Mouse (Mus musculus): ENCODE data around the gene Aspg. TPM values are rescaled to one million over a fixed set of nuclear protein-coding genes. Genes with fewer than 3 reads are reported as not detected.

Aspg gene
- total and polyA plus RNA-seq, 3 experiments, result 23.2 to 27.0 (median 24.5) TPM

GRCm38 (mm10) chr12:112112686-112113396 is 6.4 kb downstream of the Aspg start:
- no peak for DNase-seq

GRCm38 (mm10) chr12:112113710-112114109 is 7.2 kb downstream of the Aspg start:
- DNase-seq, result peak; percentile 90

GRCm38 (mm10) chr12:112117006-112117405 is 10.5 kb downstream of the Aspg start:
- no peak for DNase-seq

- DNase-seq, result no peak
Measured at GRCm38 (mm10) chr12:112117649-112118048, 11.2 kb downstream of the Aspg start.

- no peak for DNase-seq
Measured at GRCm38 (mm10) chr12:112121188-112121587, 14.7 kb downstream of the Aspg start.

- DNase-seq, result no peak
Measured at GRCm38 (mm10) chr12:112125903-112126302, 19.4 kb downstream of the Aspg start.

GRCm38 (mm10) chr12:112126931-112127635 is 20.6 kb downstream of the Aspg start:
- DNase-seq, result peak; percentile 82

GRCm38 (mm10) chr12:112128526-112128925 is 22.0 kb downstream of the Aspg start:
- DNase-seq, result no peak

- no peak for DNase-seq
Measured at GRCm38 (mm10) chr12:112129300-112129856, 22.9 kb downstream of the Aspg start.

- DNase-seq, result peak; percentile 79
Measured at GRCm38 (mm10) chr12:112130161-112130860, 23.8 kb downstream of the Aspg start.

GRCm38 (mm10) chr12:112130957-112131356 is 24.5 kb downstream of the Aspg start:
- no peak for DNase-seq

GRCm38 (mm10) chr12:112140231-112140630 is 33.8 kb downstream of the Aspg start:
- DNase-seq, result peak; percentile 54

GRCm38 (mm10) chr12:112140745-112141144 is 34.3 kb downstream of the Aspg start:
- DNase-seq, result no peak

- peak; percentile 65 for DNase-seq
Measured at GRCm38 (mm10) chr12:112141300-112141699, 34.8 kb downstream of the Aspg start.

- DNase-seq, result no peak
Measured at GRCm38 (mm10) chr12:112143116-112143832, 36.8 kb downstream of the Aspg start.

- DNase-seq, result no peak
Measured at GRCm38 (mm10) chr12:112143833-112144201, 37.3 kb downstream of the Aspg start.

GRCm38 (mm10) chr12:112144377-112145115 is 38.1 kb downstream of the Aspg start:
- no peak for DNase-seq

- peak; percentile 89 for DNase-seq
Measured at GRCm38 (mm10) chr12:112145211-112145874, 38.9 kb downstream of the Aspg start.

- DNase-seq, result peak; percentile 81
Measured at GRCm38 (mm10) chr12:112145875-112146651, 39.6 kb downstream of the Aspg start, which contains the start of gene Kif26a. Kif26a (plus strand) TSS chr12:112146208.

GRCm38 (mm10) chr12:112147365-112147764 is 40.9 kb downstream of the Aspg start:
- no peak for DNase-seq
